Mouse (Mus musculus) forebrain, postnatal 0 days (tissue): ENCODE data around the gene Rasgrf2. TPM values are rescaled to one million over a fixed set of nuclear protein-coding genes. Genes with fewer than 3 reads are reported as not detected.

Source experiments
- ATAC-seq: fragments of 200-750 bp; cut with Nextera tagmentation; 2 replicates; pipeline ENCODE4 v1.8.0; 2017; ENCODE audit warnings: mild to moderate bottlenecking, moderate library complexity
- DNase-seq: peaks from one replicate; pipeline ENCODE4 v3.0.0-alpha.2; 2015
- H3K27ac ChIP-seq: fragments of 300-500 bp; sonication (generic); 2 replicates; pipeline ENCODE4 v1.5.1; 2014; ENCODE audit warnings: low read depth, mild to moderate bottlenecking, antibody characterized with exemption, low read length, moderate library complexity, mixed read lengths
- H3K27me3 ChIP-seq: fragments of 300-500 bp; sonication (generic); 2 replicates; pipeline ENCODE4 v1.6.1; 2014; ENCODE audit warnings: mild to moderate bottlenecking, low read length, mixed read lengths; ENCODE audit not compliant: insufficient read depth
- H3K36me3 ChIP-seq: fragments of 300-500 bp; sonication (generic); 2 replicates; pipeline ENCODE4 v1.6.1; 2014; ENCODE audit warnings: mild to moderate bottlenecking, moderate library complexity; ENCODE audit not compliant: insufficient read depth
- H3K4me1 ChIP-seq: fragments of 300-500 bp; sonication (generic); 2 replicates; pipeline ENCODE4 v1.6.1; 2014; ENCODE audit warnings: antibody characterized with exemption; ENCODE audit not compliant: insufficient read depth
- H3K4me2 ChIP-seq: fragments of 300-500 bp; sonication (generic); 2 replicates; pipeline ENCODE4 v1.6.1; 2014; ENCODE audit warnings: low read depth, mild to moderate bottlenecking, moderate library complexity
- H3K4me3 ChIP-seq: fragments of 300-500 bp; sonication (generic); 2 replicates; pipeline ENCODE4 v1.5.1; 2014; ENCODE audit warnings: low read depth, low read length, mixed read lengths
- H3K9ac ChIP-seq: fragments of 300-500 bp; sonication (generic); 2 replicates; pipeline ENCODE4 v1.6.1; 2014; ENCODE audit warnings: mild to moderate bottlenecking
- H3K9me3 ChIP-seq: fragments of 300-500 bp; sonication (generic); 2 replicates; pipeline ENCODE4 v1.6.1; 2016; ENCODE audit warnings: low read length
- CTCF ChIP-seq: sonication (generic); IDR thresholded peaks from 2 replicates; pipeline ENCODE4 v1.5.1; 2016; ENCODE audit warnings: antibody characterized with exemption, control low read depth, low read depth
- WGBS: fragments of 180-500 bp; shearing (Covaris S2); extraction: QIAGEN DNeasy Blood & Tissue Kit; methylation state at CpG from one replicate; pipeline ENCODE4 v1.1.7; 2014; 5-methylcytosine and 5-hydroxymethylcytosine counted together
- polyA plus RNA-seq: library from polyadenylated mRNA; unstranded; fragments of >200 nt; fragmentation: Nextera tagmentation; extraction: Ambion mirVana; gene quantifications from 2 replicates; pipeline ENCODE4 v1.2.1, GENCODE M21; 2015
- total RNA-seq: library from RNA; depleted of rRNA; stranded (reverse); fragments of >200 nt; gene quantifications from 2 replicates; pipeline ENCODE4 v1.2.3, GENCODE M21; 2014

The Rasgrf2 gene
- total and polyA plus RNA-seq, 2 experiments from 2014 or later: 7.0 to 63.5 TPM

GRCm38 (mm10) chr13:91876741-91877349, 254.6 kb downstream of the Rasgrf2 start, which contains the start of gene Ckmt2:
TSS of gene Ckmt2 (minus strand) at chr13:91876885.
- TF ChIP-seq CTCF: no peak
- H3K36me3 ChIP-seq: no peaks in the 10 kb centered on the region
- H3K9me3 ChIP-seq: no peaks in the 10 kb centered on the region
- no peak within 1 kb of the TSS for H3K27ac ChIP-seq
- WGBS: 74% methylated on average over 5 of the region's 5 CpGs
- H3K27me3 ChIP-seq: no peaks in the 10 kb centered on the region
- DNase-seq (no peak), ATAC-seq (no peak)
- H3K4me1 ChIP-seq: no peaks in the 10 kb centered on the region
- H3K4me3 ChIP-seq: no peak within 1 kb of the TSS
- no peak within 1 kb of the TSS for H3K9ac ChIP-seq
- H3K4me2 ChIP-seq: no peak within 1 kb of the TSS

- Histone ChIP-seq H3K9me3 (no peaks in the 10 kb centered on the region), H3K9ac (no peak overlapping the region), H3K4me2 (no peak overlapping the region), H3K27ac (no peak overlapping the region), H3K4me1 (no peaks in the 10 kb centered on the region), H3K27me3 (no peaks in the 10 kb centered on the region), H3K4me3 (no peak overlapping the region), H3K36me3 (no peaks in the 10 kb centered on the region)
- WGBS: 45% methylated on average over 2 of the region's 2 CpGs
- DNase-seq (no peak), ATAC-seq (0 out of 2 replicates have a peak, but pooled peaks have one; percentile 23)
- TF ChIP-seq CTCF: no peak
Measured at GRCm38 (mm10) chr13:91875581-91875980, 255.9 kb downstream of the Rasgrf2 start.

GRCm38 (mm10) chr13:91874565-91874964, 256.9 kb downstream of the Rasgrf2 start:
- H3K36me3 ChIP-seq: no peaks in the 10 kb centered on the region
- no peaks in the 10 kb centered on the region for H3K27me3 ChIP-seq
- H3K4me2 ChIP-seq: no peak overlapping the region
- DNase-seq (no peak), ATAC-seq (no peak)
- H3K27ac ChIP-seq: no peak overlapping the region
- 86% methylated on average over 7 of the region's 7 CpGs for WGBS
- TF ChIP-seq CTCF: no peak
- no peak overlapping the region for H3K9ac ChIP-seq
- H3K4me1 ChIP-seq: no peaks in the 10 kb centered on the region
- no peaks in the 10 kb centered on the region for H3K9me3 ChIP-seq
- H3K4me3 ChIP-seq: no peak overlapping the region

GRCm38 (mm10) chr13:91873734-91874329, 257.6 kb downstream of the Rasgrf2 start:
- DNase-seq: no peak
- no peak for ATAC-seq
- WGBS: 81% methylated on average over 7 of the region's 7 CpGs
- Histone ChIP-seq H3K4me3 (no peak overlapping the region), H3K4me2 (no peak overlapping the region), H3K4me1 (no peaks in the 10 kb centered on the region), H3K36me3 (no peaks in the 10 kb centered on the region), H3K9me3 (no peaks in the 10 kb centered on the region), H3K27me3 (no peaks in the 10 kb centered on the region), H3K9ac (no peak overlapping the region), H3K27ac (no peak overlapping the region)
- TF ChIP-seq CTCF: no peak

- H3K4me2 ChIP-seq: no peak overlapping the region
- 69% methylated on average over 1 of the region's 1 CpGs for WGBS
- ATAC-seq: peak; percentile 91
- no peaks in the 10 kb centered on the region for H3K9me3 ChIP-seq
- no peak overlapping the region for H3K4me3 ChIP-seq
- peak; percentile 32 for DNase-seq
- no peaks in the 10 kb centered on the region for H3K27me3 ChIP-seq
- no peak overlapping the region for H3K9ac ChIP-seq
- no peaks in the 10 kb centered on the region for H3K4me1 ChIP-seq
- H3K36me3 ChIP-seq: no peaks in the 10 kb centered on the region
- TF ChIP-seq CTCF: no peak
- peak overlapping the region; percentile 57 for H3K27ac ChIP-seq
Measured at GRCm38 (mm10) chr13:91868577-91868976, 262.9 kb downstream of the Rasgrf2 start.

- H3K4me1 ChIP-seq: no peaks in the 10 kb centered on the region
- no peak for ATAC-seq
Measured at GRCm38 (mm10) chr13:91858835-91859234, 272.6 kb downstream of the Rasgrf2 start.

GRCm38 (mm10) chr13:91857427-91857826, 274.0 kb downstream of the Rasgrf2 start:
- no peak for ATAC-seq
- 74% methylated on average over 8 of the region's 8 CpGs for WGBS
- Histone ChIP-seq H3K27ac (no peak overlapping the region), H3K9ac (no peak overlapping the region), H3K4me3 (no peak overlapping the region), H3K9me3 (no peaks in the 10 kb centered on the region), H3K27me3 (no peaks in the 10 kb centered on the region), H3K4me2 (no peak overlapping the region), H3K36me3 (no peaks in the 10 kb centered on the region), H3K4me1 (no peaks in the 10 kb centered on the region)
- no peak for DNase-seq
- TF ChIP-seq CTCF: no peak

More at GRCm38 (mm10) chr13:91858835-91859234, 272.6 kb downstream of the Rasgrf2 start:
- no peak overlapping the region for H3K9ac ChIP-seq
- no peak overlapping the region for H3K4me2 ChIP-seq
- no peak overlapping the region for H3K27ac ChIP-seq
- no peaks in the 10 kb centered on the region for H3K9me3 ChIP-seq
- H3K4me3 ChIP-seq: no peak overlapping the region
- H3K36me3 ChIP-seq: no peaks in the 10 kb centered on the region
- H3K27me3 ChIP-seq: no peaks in the 10 kb centered on the region
- DNase-seq: no peak
- peak; percentile 51 for TF ChIP-seq CTCF
- WGBS: 78% methylated on average over 7 of the region's 7 CpGs
